Mouse (Mus musculus) heart, adult 2 months (tissue): Measurements from ENCODE around the gene Ak5. TPM values are rescaled to one million over a fixed set of nuclear protein-coding genes. Genes with fewer than 3 reads are reported as not detected.
A peak's percentile ranks its signal among the peaks of the same experiment; 100 is the strongest.
"Not testable (repeated sequence)": the region's sequence is repeated elsewhere in the genome, so short reads cannot be mapped to it uniquely, and the experiment has no call there.

ENCODE experiments used
- DNase-seq, 2 experiments: peaks; one replicate each; pipeline ENCODE4 v3.0.0; 2021
- H3K27ac ChIP-seq: fragments of 200-600 bp; 2 replicates; pipeline ENCODE4 v1.8.1; 2022
- H3K27me3 ChIP-seq: fragments of 200-500 bp; 2 replicates; pipeline ENCODE4 v1.6.1; 2012; ENCODE audit warnings: mild to moderate bottlenecking, low read length, inconsistent platforms, mixed read lengths; ENCODE audit not compliant: control insufficient read depth, insufficient read depth
- H3K36me3 ChIP-seq: fragments of 200-500 bp; 2 replicates; pipeline ENCODE4 v1.6.1; 2012; ENCODE audit warnings: low read length, inconsistent platforms; ENCODE audit not compliant: control insufficient read depth, insufficient read depth
- H3K4me1 ChIP-seq: fragments of 200-500 bp; 2 replicates; pipeline ENCODE4 v1.6.1; 2011; ENCODE audit warnings: low read length; ENCODE audit not compliant: control insufficient read depth, insufficient read depth
- H3K4me3 ChIP-seq: fragments of 200-600 bp; 2 replicates; pipeline ENCODE4 v1.8.1; 2022
- H3K79me2 ChIP-seq: fragments of 200-500 bp; replicated peaks from 2 replicates; pipeline ENCODE4 v1.6.1; 2012; ENCODE audit warnings: mild to moderate bottlenecking, inconsistent platforms, low read length, moderate library complexity, mixed read lengths; ENCODE audit not compliant: control insufficient read depth, insufficient read depth
- H3K9ac ChIP-seq: fragments of 200-500 bp; 2 replicates; pipeline ENCODE4 v1.6.1; 2012; ENCODE audit warnings: low read depth, mild to moderate bottlenecking, control low read depth, inconsistent platforms, low read length, mixed read lengths
- CTCF ChIP-seq: fragments of 200-600 bp; IDR thresholded peaks from 2 replicates; pipeline ENCODE4 v1.8.1; 2022; ENCODE audit warnings: antibody characterized with exemption, mild to moderate bottlenecking, moderate library complexity
- EP300 ChIP-seq: fragments of 200-500 bp; IDR thresholded peaks from 2 replicates; pipeline ENCODE4 v1.6.1; 2011; ENCODE audit warnings: low read depth, low read length, control low read depth; ENCODE audit not compliant: insufficient read depth
- POLR2A ChIP-seq: fragments of 200-500 bp; IDR thresholded peaks from 2 replicates; pipeline ENCODE4 v1.6.1; 2011; ENCODE audit warnings: mild to moderate bottlenecking, low read depth, low read length, control low read depth; ENCODE audit not compliant: insufficient read depth
- WGBS: fragments of 180-500 bp; shearing (Covaris S2); methylation state at CpG from one replicate; pipeline ENCODE4 v1.1.7; 2018; 5-methylcytosine and 5-hydroxymethylcytosine counted together
- intact Hi-C: fragments of 180-260 bp; cut with DNase I; formaldehyde crosslinking; loops from one replicate; pipeline ENCODE4 v1.15.1; 2025
- polyA plus RNA-seq: library from polyadenylated mRNA; depleted of rRNA; stranded (reverse); fragments of >200 nt; gene quantifications from 2 replicates; pipeline ENCODE4 v1.2.3, GENCODE M21; 2012
- total RNA-seq, 2 experiments: library from RNA; stranded (reverse); gene quantifications; 2 replicates each; pipeline ENCODE4 v1.2.3; 2021

The Ak5 gene
- total and polyA plus RNA-seq, 3 experiments = 0.45 TPM; not detected in 2

- WGBS = 60% methylated on average over 4 of the region's 4 CpGs
- TF ChIP-seq EP300 (no peak), POLR2A (no peak), CTCF (no peak)
- peaks cover 2% of the 10 kb centered on the region; the same call in 1 of the 2 replicates for H3K4me1 ChIP-seq
- no peak for DNase-seq
- no peak overlapping the region for H3K9ac ChIP-seq
- intact Hi-C loops = no loop called here
- peaks cover 7% of the 10 kb centered on the region for H3K36me3 ChIP-seq
- no peak overlapping the region for H3K27ac ChIP-seq
- no peaks in the 10 kb centered on the region for H3K27me3 ChIP-seq
- H3K79me2 ChIP-seq = no peaks in the 10 kb centered on the region
- no peak overlapping the region for H3K4me3 ChIP-seq
Measured at GRCm38 (mm10) chr3:152460802-152461201, 207.4 kb downstream of the Ak5 start.

GRCm38 (mm10) chr3:152458875-152459274 is 209.3 kb downstream of the Ak5 start:
- 82% methylated on average over 4 of the region's 4 CpGs for WGBS

GRCm38 (mm10) chr3:152457308-152458035 is 210.7 kb downstream of the Ak5 start:
- H3K36me3 ChIP-seq = peaks cover 9% of the 10 kb centered on the region
- DNase-seq = peak in 1 of 2 experiments; percentile 41
- intact Hi-C loops = no loop called here

More at GRCm38 (mm10) chr3:152458875-152459274, 209.3 kb downstream of the Ak5 start:
- H3K4me3 ChIP-seq, H3K27me3 ChIP-seq, H3K4me1 ChIP-seq, H3K79me2 ChIP-seq, H3K9ac ChIP-seq, H3K36me3 ChIP-seq, intact Hi-C loops, DNase-seq, H3K27ac ChIP-seq: not testable (repeated sequence)

GRCm38 (mm10) chr3:152453163-152453562 is 215.0 kb downstream of the Ak5 start:
- intact Hi-C loops = no loop called here
- DNase-seq = no peak
- H3K4me3 ChIP-seq = no peak overlapping the region
- no peak overlapping the region for H3K9ac ChIP-seq
- 67% methylated on average over 4 of the region's 4 CpGs for WGBS
- H3K79me2 ChIP-seq = no peaks in the 10 kb centered on the region; the same call in 1 of the 2 replicates
- no peak overlapping the region for H3K27ac ChIP-seq
- H3K4me1 ChIP-seq = no peaks in the 10 kb centered on the region; the same call in 1 of the 2 replicates
- peaks cover 9% of the 10 kb centered on the region for H3K36me3 ChIP-seq
- no peaks in the 10 kb centered on the region for H3K27me3 ChIP-seq
- TF ChIP-seq CTCF (no peak), EP300 (no peak), POLR2A (no peak)

More at GRCm38 (mm10) chr3:152457308-152458035, 210.7 kb downstream of the Ak5 start:
- Histone ChIP-seq H3K4me3 (no peak overlapping the region), H3K27ac (peak overlapping the region; percentile 24), H3K4me1 (no peaks in the 10 kb centered on the region; the same call in 1 of the 2 replicates), H3K27me3 (no peaks in the 10 kb centered on the region), H3K79me2 (no peaks in the 10 kb centered on the region), H3K9ac (no peak overlapping the region)
- TF ChIP-seq CTCF (no peak), POLR2A (no peak), EP300 (0 out of 2 replicates have a peak, but pooled peaks have one; percentile 28)
- 26% methylated on average over 2 of the region's 2 CpGs for WGBS

- H3K36me3 ChIP-seq = no peaks in the 10 kb centered on the region; the same call in 1 of the 2 replicates
- H3K4me1 ChIP-seq = no peaks in the 10 kb centered on the region
- H3K27me3 ChIP-seq = no peaks in the 10 kb centered on the region
- intact Hi-C loops = no loop called here
- no peak overlapping the region for H3K9ac ChIP-seq
- DNase-seq = no peak
- no peak overlapping the region for H3K27ac ChIP-seq
- H3K4me3 ChIP-seq = no peak overlapping the region
- peaks cover 2% of the 10 kb centered on the region for H3K79me2 ChIP-seq
- TF ChIP-seq CTCF = no peak
- TF ChIP-seq POLR2A = no peak
- TF ChIP-seq EP300 = no peak
- WGBS = 95% methylated on average over 1 of the region's 1 CpGs
Measured at GRCm38 (mm10) chr3:152446966-152447365, 221.2 kb downstream of the Ak5 start.

GRCm38 (mm10) chr3:152444114-152444513 is 224.0 kb downstream of the Ak5 start:
- DNase-seq = no peak
- intact Hi-C loops = no loop called here
- Histone ChIP-seq H3K9ac (no peak overlapping the region), H3K27ac (no peak overlapping the region), H3K79me2 (peaks cover 3% of the 10 kb centered on the region), H3K36me3 (no peaks in the 10 kb centered on the region; the same call in 1 of the 2 replicates), H3K27me3 (no peaks in the 10 kb centered on the region), H3K4me3 (no peak overlapping the region), H3K4me1 (no peaks in the 10 kb centered on the region)
- TF ChIP-seq CTCF = no peak
- no peak for TF ChIP-seq POLR2A
- no peak for TF ChIP-seq EP300
- 72% methylated on average over 3 of the region's 3 CpGs for WGBS
